Mouse (Mus musculus) cortical plate, adult 2 months (tissue): Measurements from ENCODE around the gene Wdr90. TPM values are rescaled to one million over a fixed set of nuclear protein-coding genes. Genes with fewer than 3 reads are reported as not detected.
"Not testable (repeated sequence)": the region's sequence is repeated elsewhere in the genome, so short reads cannot be mapped to it uniquely, and the experiment has no call there.

ENCODE experiments used
- H3K27ac ChIP-seq: fragments of 200-500 bp; 2 replicates; pipeline ENCODE4 v1.5.1; 2012; ENCODE audit warnings: low read length, control low read depth, inconsistent platforms; ENCODE audit not compliant: insufficient read depth
- H3K4me1 ChIP-seq: fragments of 200-500 bp; 2 replicates; pipeline ENCODE4 v1.6.1; 2011; ENCODE audit warnings: low read length; ENCODE audit not compliant: control insufficient read depth, insufficient read depth
- H3K4me3 ChIP-seq: fragments of 200-500 bp; 2 replicates; pipeline ENCODE4 v1.5.1; 2011; ENCODE audit warnings: mild to moderate bottlenecking, low read length, control low read depth; ENCODE audit not compliant: insufficient read depth
- CTCF ChIP-seq: fragments of 200-500 bp; IDR thresholded peaks from 2 replicates; pipeline ENCODE4 v1.5.1; 2011; ENCODE audit warnings: mild to moderate bottlenecking, control low read depth, low read length; ENCODE audit not compliant: insufficient read depth; ENCODE audit errors: extremely low read depth
- POLR2A ChIP-seq: fragments of 200-500 bp; IDR thresholded peaks from 2 replicates; pipeline ENCODE4 v1.6.1; 2011; ENCODE audit warnings: mild to moderate bottlenecking, low read length, control low read depth; ENCODE audit not compliant: insufficient read depth; ENCODE audit errors: extremely low read depth
- polyA plus RNA-seq: library from polyadenylated mRNA; depleted of rRNA; stranded (reverse); fragments of >200 nt; gene quantifications from 2 replicates; pipeline ENCODE4 v1.2.3, GENCODE M21; 2012

Gene Wdr90
- polyA plus RNA-seq, 1 experiment: 38.2 TPM

DNA sequence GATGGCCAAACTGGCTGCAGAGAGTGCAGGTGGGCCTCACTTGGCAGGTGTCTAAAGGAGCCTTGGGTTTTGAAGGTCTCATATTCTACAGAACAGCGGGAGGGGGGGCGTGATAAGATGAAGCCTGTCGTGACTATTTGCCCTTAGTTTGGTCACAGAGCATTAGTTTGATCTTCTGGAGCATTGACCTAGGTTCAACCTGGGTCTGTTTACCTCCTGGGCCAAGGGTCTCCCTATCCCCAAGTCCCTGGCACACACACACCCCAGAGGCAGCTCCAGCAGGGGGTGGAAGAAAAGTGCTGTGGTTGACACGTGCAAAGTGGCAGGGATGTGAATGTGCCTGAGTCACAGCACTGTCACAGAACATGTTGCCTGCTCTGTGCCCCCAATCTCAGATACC lies 50.4 kb downstream of the Wdr90 start:
- Histone ChIP-seq H3K27ac (peak overlapping the region; percentile 30; the same call in 1 of the 2 replicates), H3K4me1 (peaks cover 17% of the 10 kb centered on the region), H3K4me3 (peak overlapping the region; percentile 99)
- TF ChIP-seq POLR2A: no peak
- no peak for TF ChIP-seq CTCF

DNA sequence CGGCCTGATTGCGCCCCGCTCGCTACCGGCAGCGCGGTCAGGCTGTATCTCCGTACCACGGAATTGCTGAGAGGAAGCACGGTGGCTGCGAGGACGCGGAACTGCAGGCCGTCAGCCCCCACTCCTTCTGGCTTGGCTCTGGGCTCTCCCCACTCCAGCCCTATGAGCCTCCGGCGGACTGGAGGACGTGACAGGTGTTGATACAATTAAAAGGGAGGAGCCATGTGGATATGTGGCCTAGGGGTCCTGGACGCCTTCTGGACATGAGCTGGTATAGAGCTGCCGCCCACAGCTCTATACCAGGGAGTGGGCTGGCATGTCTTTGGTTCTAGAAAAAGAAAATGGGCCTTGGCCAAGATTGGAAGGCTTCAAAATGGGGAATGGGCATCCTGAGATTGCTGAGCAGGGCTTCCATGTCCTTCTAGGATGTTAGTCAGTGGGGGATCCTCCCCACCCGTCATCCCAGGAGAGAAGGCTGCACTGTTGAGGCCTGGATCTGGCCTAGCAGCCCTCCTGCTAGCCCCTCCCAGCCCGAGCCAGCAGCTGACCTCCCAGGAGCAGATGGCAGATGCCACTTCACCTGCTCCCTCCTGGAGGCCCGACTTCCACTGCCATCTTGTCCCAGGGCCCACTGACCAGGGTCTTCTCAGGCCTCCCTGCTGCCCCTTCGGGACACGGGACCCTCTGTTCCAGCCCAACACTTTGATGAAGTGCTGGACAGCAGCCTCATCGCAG lies 51.5 kb downstream of the Wdr90 start:
- Histone ChIP-seq H3K27ac (peak overlapping the region; percentile 99), H3K4me1 (peaks cover 14% of the 10 kb centered on the region; the same call in 1 of the 2 replicates), H3K4me3 (peak overlapping the region; percentile 99)
- TF ChIP-seq POLR2A: no peak
- TF ChIP-seq CTCF: no peak

DNA sequence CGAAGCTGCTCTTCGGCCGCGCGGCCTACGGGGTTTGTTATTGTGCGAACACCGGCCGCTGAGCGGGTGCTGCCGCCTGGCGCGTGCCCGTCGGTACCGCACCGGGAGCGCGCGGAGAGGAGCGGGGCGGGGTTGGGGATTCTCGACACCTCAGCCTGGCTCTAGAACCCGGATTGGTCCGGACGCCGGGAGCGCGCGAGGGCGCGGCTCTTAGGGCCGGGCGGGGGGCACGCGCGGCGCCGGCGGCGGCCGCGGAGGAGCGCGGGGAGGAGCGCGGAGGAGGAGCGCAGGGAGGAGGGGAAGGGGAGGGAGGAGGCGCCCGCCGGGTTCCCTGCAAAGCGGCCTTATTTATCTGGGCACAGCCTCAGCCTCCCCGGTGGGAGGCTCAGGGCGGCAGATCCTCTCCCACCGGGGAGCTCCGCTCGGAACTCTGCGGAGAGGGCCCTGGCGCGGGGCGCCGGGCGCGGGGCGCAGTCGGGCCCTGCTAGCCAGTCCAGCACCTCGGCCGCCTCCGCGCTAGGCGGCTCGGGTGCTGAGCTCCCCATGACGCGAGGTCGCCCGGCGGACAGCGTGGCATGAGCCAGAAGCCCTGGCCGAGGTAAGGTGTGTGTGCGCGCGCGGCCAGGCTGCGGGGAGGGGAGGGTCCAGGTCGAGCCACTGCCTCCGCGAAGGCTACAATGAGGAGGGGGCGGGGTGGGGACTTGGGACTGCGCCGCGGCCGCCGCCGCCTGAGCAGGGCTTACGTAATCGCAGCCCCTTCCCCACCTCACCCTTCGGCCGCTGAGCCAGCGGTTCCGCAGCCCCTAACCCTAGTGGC lies 52.3 kb downstream of the Wdr90 start, which contains the start of gene Fbxl16:
Fbxl16 (plus strand) TSS at position 297 of the 817 bp plus-strand sequence.
- peaks cover 10% of the 10 kb centered on the region; the same call in 1 of the 2 replicates for H3K4me1 ChIP-seq
- peak within 1 kb of the TSS; percentile 99 for H3K27ac ChIP-seq
- TF ChIP-seq CTCF: no peak
- TF ChIP-seq POLR2A: peak; percentile 44; the same call in 1 of the 2 replicates
- peak within 1 kb of the TSS; percentile 99 for H3K4me3 ChIP-seq

DNA sequence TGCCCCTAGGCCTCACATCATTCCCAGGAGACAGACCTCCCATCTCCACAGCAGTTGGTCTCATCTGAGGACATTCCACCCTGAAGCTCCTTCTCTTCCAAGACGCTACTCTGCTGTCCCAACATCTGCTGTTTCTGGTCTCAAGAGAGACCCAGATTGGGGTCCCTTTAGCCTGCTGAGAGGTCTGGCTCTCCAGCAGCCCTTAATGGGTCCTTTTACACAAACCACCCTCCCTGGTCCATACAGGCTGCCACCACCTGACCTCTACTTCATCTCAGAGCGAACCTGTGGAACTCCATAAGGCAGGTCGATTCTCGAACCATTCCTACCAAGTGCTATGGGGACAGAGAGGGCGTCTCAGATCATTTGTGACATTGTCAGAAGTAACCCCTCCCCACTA lies 53.3 kb downstream of the Wdr90 start:
- Histone ChIP-seq H3K27ac (peak overlapping the region; percentile 58; the same call in 1 of the 2 replicates), H3K4me3 (peak overlapping the region; percentile 99), H3K4me1 (peaks cover 13% of the 10 kb centered on the region)
- TF ChIP-seq CTCF (no peak), POLR2A (no peak)

DNA sequence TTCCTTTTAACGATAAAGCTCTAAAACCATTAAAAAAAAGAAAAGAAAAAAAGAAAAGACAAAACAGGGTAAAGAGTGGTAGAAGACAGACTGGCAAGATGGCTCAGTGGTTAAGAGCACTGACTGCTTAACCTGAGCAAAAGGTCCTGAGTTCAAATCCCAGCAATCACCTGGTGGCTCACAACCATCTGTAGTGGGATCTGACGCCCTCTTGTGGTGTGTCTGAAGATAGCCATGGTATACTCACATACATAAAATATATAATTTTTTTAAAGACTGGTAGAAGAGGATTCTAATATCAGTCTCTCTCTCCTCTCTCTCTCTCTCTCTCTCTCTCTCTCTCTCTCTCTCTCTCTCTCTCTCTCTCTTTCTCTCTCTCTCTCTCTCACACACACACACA lies 53.8 kb downstream of the Wdr90 start:
- peaks cover 13% of the 10 kb centered on the region for H3K4me1 ChIP-seq
- not testable (repeated sequence) for H3K4me3 ChIP-seq, H3K27ac ChIP-seq

DNA sequence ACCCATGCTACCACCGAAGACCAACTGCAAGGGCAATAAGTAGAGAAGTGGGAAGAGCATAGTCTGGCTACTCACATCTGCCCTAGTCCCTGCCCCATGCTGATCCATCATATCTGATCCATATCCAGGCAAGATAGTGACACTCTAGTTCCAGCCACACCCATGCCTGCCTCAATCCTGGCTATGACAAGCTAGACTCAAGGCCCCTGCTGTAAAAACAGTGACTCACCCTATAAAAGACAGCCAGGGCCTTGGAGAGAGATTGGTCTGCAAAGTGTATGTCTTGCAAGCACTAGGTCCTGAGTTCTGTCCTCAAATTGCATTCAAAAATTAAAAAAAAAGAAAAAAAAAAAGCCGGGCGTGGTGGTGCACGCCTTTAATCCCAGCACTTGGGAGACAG lies 54.8 kb downstream of the Wdr90 start:
- Histone ChIP-seq H3K27ac (no peak overlapping the region), H3K4me1 (peaks cover 13% of the 10 kb centered on the region), H3K4me3 (no peak overlapping the region)
- TF ChIP-seq CTCF (no peak), POLR2A (no peak)

DNA sequence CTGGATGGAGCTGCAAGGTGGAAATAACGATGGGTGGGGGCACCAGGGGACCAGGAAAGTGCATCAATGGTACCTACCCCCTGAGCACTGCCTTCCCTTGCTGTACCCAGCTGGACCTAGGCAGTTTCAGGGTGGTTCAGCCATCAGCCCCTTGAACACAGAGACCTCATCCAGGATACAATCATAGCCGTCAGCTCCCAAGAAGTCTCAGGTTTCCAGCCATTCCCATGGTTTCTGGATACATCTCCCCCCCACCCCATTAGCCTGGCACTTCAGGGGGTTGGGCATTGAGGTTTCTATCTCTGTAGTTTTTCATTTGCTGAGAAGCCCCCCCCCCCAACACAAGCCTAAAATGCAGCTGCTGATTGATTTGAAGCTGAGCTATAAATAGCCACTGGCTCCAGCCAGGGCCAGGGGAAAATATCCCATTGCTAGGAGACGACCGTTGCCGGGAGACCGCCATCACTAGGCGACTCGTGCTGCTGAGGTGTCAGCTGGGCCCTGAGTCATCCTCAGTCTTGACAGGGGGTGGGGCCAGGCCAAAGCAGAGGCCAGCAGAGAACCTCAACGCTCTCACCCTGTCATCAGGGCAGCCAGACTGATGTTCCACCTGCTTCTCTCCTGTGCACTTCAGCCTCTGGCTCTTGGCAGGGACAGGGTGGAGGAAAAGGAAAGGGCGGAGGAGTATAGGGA lies 58.3 kb downstream of the Wdr90 start:
- TF ChIP-seq POLR2A: peak; percentile 76; the same call in 1 of the 2 replicates
- no peak for TF ChIP-seq CTCF
- H3K4me1 ChIP-seq: peaks cover 9% of the 10 kb centered on the region
- H3K4me3 ChIP-seq: peak overlapping the region; percentile 32
- peak overlapping the region; percentile 88 for H3K27ac ChIP-seq

DNA sequence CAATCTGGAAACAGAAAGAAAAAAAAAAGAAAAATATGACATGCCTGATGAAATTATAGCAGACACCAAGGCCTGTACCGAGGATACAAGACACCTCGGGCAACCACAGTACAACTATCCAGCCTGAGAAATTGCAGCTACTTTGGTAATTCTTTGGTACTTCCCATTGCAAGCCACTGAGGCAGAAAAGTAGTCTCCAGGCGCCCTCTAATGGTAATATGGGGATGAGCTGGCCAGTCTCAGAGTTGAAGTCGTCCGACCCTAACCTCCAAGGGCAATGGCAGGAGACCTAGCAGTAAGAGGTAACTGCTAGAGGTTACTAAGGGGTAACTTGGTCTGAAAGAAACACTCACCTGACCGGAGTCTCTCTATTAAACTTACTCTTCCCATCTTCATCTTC lies 60.3 kb downstream of the Wdr90 start:
- TF ChIP-seq CTCF: peak; percentile 84
- no peak for TF ChIP-seq POLR2A
- H3K27ac ChIP-seq: no peak overlapping the region
- no peak overlapping the region for H3K4me3 ChIP-seq
- peaks cover 9% of the 10 kb centered on the region for H3K4me1 ChIP-seq

DNA sequence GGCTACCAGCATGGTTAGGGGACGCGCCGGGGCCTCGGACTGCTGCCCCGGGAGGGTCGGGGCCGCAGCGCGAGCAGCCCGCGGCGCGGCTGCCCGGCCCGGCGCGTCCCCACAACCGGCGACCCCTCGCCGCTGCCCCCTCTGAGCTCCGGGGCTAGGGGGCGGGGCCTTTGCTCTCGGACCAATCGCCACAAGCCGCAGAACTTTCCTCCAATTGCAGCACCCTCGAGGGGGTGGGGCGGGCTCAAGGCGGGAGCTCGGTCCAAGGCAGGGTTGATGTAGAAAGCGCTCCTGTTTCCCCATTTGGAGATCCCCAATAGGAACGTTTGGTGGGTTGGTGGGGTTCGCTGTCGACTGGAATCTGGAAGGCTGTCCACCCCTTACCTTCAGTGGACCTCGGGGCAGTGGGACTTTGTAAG lies 64.3 kb downstream of the Wdr90 start, which contains the start of gene Metrn:
Metrn (minus strand) TSS at position 186 of the 419 bp plus-strand sequence.
- TF ChIP-seq POLR2A: no peak
- no peak for TF ChIP-seq CTCF
- Histone ChIP-seq H3K4me1 (peaks cover 3% of the 10 kb centered on the region; the same call in 1 of the 2 replicates), H3K27ac (peak within 1 kb of the TSS; percentile 82; the same call in 1 of the 2 replicates), H3K4me3 (peak within 1 kb of the TSS; percentile 41)
